Mouse (Mus musculus) heart, embryonic 13.5 days (tissue): ENCODE results near the gene Auts2. TPM values are rescaled to one million over a fixed set of nuclear protein-coding genes. Genes with fewer than 3 reads are reported as not detected.

ENCODE experiments used
- ATAC-seq: fragments of 200-750 bp; cut with Nextera tagmentation; 2 replicates; pipeline ENCODE4 v1.8.0; 2017; ENCODE audit warnings: moderate TSS enrichment; ENCODE audit not compliant: insufficient number of reproducible peaks, low FRiP score, low TSS enrichment; ENCODE audit errors: extremely low read depth
- H3K27ac ChIP-seq: fragments of 300-500 bp; sonication (generic); replicated peaks from 2 replicates; pipeline ENCODE4 v1.5.1; 2015; ENCODE audit warnings: moderate library complexity, mild to moderate bottlenecking, inconsistent platforms
- H3K27me3 ChIP-seq: fragments of 300-500 bp; sonication (generic); replicated peaks from 2 replicates; pipeline ENCODE4 v1.6.1; 2015; ENCODE audit warnings: mild to moderate bottlenecking, inconsistent platforms
- H3K36me3 ChIP-seq: fragments of 300-500 bp; sonication (generic); 2 replicates; pipeline ENCODE4 v1.6.1; 2015; ENCODE audit warnings: mild to moderate bottlenecking, inconsistent platforms
- H3K4me1 ChIP-seq: fragments of 300-500 bp; sonication (generic); 2 replicates; pipeline ENCODE4 v1.6.1; 2015; ENCODE audit warnings: inconsistent platforms
- H3K4me2 ChIP-seq: fragments of 300-500 bp; sonication (generic); 2 replicates; pipeline ENCODE4 v1.6.1; 2015; ENCODE audit warnings: inconsistent platforms, mild to moderate bottlenecking, moderate library complexity
- H3K4me3 ChIP-seq: fragments of 300-500 bp; sonication (generic); 2 replicates; pipeline ENCODE4 v1.5.1; 2015; ENCODE audit warnings: moderate library complexity, mild to moderate bottlenecking, inconsistent platforms
- H3K9ac ChIP-seq: fragments of 300-500 bp; sonication (generic); 2 replicates; pipeline ENCODE4 v1.6.1; 2015; ENCODE audit warnings: inconsistent platforms, mild to moderate bottlenecking, moderate library complexity
- H3K9me3 ChIP-seq: fragments of 300-500 bp; sonication (generic); 2 replicates; pipeline ENCODE4 v1.6.1; 2016; ENCODE audit warnings: inconsistent platforms
- WGBS: fragments of 180-500 bp; shearing (Covaris S2); methylation state at CpG from one replicate; pipeline ENCODE4 v1.1.7; 2015; ENCODE audit warnings: mixed read lengths; 5-methylcytosine and 5-hydroxymethylcytosine counted together
- polyA plus RNA-seq: library from polyadenylated mRNA; unstranded; fragments of >200 nt; fragmentation: Nextera tagmentation; extraction: Ambion mirVana; gene quantifications from 2 replicates; pipeline ENCODE4 v1.2.1, GENCODE M21; 2015

The Auts2 gene
- polyA plus RNA-seq, 1 experiment from 2014 or later = 13.8 TPM

DNA sequence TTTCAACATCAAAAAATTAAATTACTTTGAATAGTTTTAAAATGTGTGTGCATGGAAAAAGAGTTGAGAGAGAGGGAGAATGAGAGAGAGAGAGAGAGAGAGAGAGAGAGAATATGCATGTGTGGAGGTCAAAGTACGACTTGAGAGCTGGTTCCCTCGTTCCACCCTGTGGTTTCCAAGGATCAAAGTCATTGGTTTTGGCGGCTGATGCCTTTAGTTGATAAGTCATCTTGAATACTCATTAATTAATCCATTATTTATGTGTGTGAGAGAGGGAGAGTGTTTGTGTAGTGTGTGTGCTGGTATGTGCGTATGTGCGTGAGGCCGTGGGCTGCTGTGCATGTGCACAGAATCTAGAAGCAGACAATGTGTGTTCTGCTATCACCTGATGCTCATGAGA lies 898.8 kb downstream of the Auts2 start:
- H3K9ac ChIP-seq = no peak overlapping the region
- no peak overlapping the region for H3K4me3 ChIP-seq
- H3K27ac ChIP-seq = no peak overlapping the region
- 84% methylated on average over 6 of the region's 6 CpGs for WGBS
- H3K4me1 ChIP-seq = peaks cover 45% of the 10 kb centered on the region
- no peak overlapping the region for H3K4me2 ChIP-seq
- no peaks in the 10 kb centered on the region for H3K9me3 ChIP-seq
- H3K27me3 ChIP-seq = no peaks in the 10 kb centered on the region
- no peaks in the 10 kb centered on the region for H3K36me3 ChIP-seq
- ATAC-seq = no peak

DNA sequence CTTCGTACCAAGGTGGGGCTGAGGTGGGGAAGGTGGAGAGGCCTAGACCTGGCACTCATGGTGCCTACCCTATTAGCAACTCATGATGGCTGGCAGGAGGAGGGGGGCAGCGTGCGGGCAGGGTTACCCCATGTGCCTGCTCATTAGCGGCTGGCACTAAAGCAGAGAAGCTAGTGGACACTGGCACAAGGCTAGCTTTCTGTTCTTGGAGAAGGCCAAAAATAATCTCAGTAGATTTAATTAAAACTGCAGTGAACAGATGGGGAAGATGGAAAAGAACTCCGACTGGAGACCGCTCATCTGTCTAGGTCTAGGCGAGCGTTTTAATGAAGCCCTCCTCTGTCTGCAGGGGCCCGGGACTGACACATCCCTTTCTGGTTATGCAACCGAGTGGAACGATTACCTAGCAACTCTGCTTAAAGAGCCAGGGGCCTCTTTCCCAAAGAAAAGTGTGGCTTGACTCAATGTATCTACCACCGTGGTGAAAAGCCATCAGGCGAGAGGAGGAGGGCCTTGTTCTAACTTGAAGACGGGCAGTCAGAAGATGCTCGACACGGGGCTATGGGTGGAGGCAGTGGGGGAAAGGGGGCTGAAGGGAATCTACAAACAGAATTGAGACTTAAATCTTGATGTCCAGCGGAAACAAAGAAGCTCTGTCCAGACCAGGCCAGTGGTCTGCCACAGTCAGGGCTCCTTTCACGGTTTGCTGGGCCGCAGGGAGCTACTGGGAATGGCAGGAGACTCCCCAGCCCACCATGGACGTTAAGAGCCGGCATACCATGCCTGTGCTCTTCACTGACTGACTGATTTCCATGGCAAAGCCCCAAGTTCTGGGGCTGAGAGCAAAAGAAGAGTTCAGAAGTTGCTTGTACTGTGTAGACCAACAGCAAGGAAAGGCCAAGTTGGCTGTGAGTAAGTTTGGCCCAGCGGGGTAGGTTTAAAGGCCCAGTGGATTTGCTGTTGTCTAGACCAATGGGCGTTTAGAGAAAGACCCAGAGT lies 899.7 kb downstream of the Auts2 start:
- peak overlapping the region; percentile 70 for H3K27ac ChIP-seq
- no peak for ATAC-seq

DNA sequence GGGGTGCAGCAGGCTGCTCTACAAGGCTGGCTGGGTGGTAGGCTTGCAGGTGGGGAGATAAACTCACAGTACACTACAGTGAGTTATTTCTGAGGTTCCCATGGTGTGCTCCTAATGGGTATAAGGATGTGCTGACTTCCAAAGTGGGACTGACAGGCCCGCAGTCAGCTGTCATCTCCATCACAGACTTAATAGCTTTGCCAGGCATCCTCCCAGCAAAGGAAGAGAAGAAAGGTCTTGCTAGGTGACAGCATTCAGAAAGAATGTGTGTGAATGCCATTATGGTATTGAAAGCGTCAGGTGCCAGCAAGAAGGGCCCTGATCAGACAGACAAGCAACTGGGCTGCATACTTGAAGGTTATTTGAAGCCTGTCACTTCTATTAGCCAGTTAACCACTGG lies 900.4 kb downstream of the Auts2 start:
- Histone ChIP-seq H3K36me3 (no peaks in the 10 kb centered on the region), H3K27me3 (no peaks in the 10 kb centered on the region), H3K4me2 (no peak overlapping the region), H3K4me3 (no peak overlapping the region), H3K27ac (peak overlapping the region; percentile 70), H3K4me1 (peaks cover 30% of the 10 kb centered on the region), H3K9ac (no peak overlapping the region), H3K9me3 (no peaks in the 10 kb centered on the region)
- no peak for ATAC-seq
- 33% methylated on average over 2 of the region's 2 CpGs for WGBS

More for the DNA sequence above, 899.7 kb downstream of the Auts2 start:
- Histone ChIP-seq H3K27me3 (no peaks in the 10 kb centered on the region), H3K9me3 (no peaks in the 10 kb centered on the region), H3K4me1 (peaks cover 38% of the 10 kb centered on the region), H3K4me3 (no peak overlapping the region), H3K4me2 (no peak overlapping the region), H3K36me3 (no peaks in the 10 kb centered on the region), H3K9ac (no peak overlapping the region)
- 67% methylated on average over 23 of the region's 23 CpGs for WGBS

DNA sequence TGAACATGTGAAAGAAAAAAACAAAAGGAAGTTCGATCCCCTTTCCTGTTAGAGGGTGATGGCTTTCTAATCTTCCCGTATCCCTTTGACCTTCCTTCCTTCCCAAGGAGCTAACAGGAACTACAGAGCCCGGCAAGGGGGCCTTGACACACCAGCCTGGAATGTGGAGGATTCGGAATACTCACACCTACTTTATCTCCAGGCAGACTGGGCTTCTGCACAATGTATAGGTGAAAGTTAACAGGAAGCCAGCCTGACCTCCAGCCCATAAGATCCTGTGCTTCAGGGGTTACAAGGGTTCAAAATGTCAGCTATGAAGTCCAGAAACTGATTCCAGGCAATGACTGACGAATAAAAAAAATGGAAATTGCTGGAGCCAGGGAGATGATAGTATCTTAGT lies 906.7 kb downstream of the Auts2 start:
- Histone ChIP-seq H3K9ac (no peak overlapping the region), H3K4me3 (no peak overlapping the region), H3K9me3 (no peaks in the 10 kb centered on the region), H3K36me3 (no peaks in the 10 kb centered on the region), H3K4me2 (no peak overlapping the region), H3K27ac (no peak overlapping the region), H3K4me1 (peaks cover 22% of the 10 kb centered on the region), H3K27me3 (no peaks in the 10 kb centered on the region)
- WGBS = 28% methylated on average over 5 of the region's 5 CpGs
- ATAC-seq = no peak; the same call in 1 of the 2 replicates

DNA sequence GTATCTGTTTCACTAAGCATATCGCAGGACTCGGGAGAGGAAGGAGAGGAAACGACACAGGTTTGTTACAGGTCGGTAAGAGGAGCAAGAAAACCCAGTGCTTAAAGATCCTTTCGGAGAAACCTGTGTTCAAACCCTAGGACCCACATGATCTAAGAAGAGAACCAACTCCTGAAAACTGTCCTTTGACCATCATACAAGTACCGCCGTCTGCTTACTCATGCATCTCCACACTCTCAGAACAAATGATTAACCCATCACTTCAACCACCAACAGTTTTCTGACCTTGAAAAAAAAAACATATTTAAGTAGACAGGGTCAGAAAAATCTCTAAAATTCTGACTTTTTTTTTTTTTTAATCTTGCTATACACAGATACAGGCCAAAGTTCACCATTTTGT lies 908.4 kb downstream of the Auts2 start:
- Histone ChIP-seq H3K4me2 (no peak overlapping the region), H3K4me3 (no peak overlapping the region), H3K4me1 (peaks cover 33% of the 10 kb centered on the region), H3K36me3 (no peaks in the 10 kb centered on the region), H3K9me3 (no peaks in the 10 kb centered on the region), H3K27ac (no peak overlapping the region), H3K9ac (no peak overlapping the region), H3K27me3 (no peaks in the 10 kb centered on the region)
- WGBS = 81% methylated on average over 7 of the region's 7 CpGs
- ATAC-seq = no peak

DNA sequence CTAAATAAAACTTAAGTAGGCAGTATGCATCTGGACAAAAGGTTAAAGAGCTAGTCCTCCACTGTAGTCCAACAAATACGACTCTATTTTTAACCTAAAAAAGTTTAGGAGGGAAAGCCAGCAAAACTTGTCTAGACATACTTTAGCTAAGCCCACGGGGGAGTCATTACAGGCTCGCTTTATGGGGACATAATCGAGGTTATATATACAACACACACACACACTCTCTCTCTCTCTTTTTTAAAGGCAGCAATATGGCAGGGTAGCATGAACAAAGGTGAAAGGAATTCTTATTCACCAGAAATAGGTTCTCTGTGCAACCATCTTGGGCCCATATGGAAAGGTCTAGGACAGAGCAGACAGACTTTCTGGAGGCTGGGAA lies 911.2 kb downstream of the Auts2 start:
- no peaks in the 10 kb centered on the region for H3K36me3 ChIP-seq
- no peaks in the 10 kb centered on the region for H3K9me3 ChIP-seq
- peak overlapping the region; percentile 50; the same call in 1 of the 2 replicates for H3K9ac ChIP-seq
- H3K4me3 ChIP-seq = no peak overlapping the region
- no peaks in the 10 kb centered on the region for H3K27me3 ChIP-seq
- WGBS = 36% methylated on average over 4 of the region's 4 CpGs
- H3K27ac ChIP-seq = peak overlapping the region; percentile 56
- peaks cover 31% of the 10 kb centered on the region for H3K4me1 ChIP-seq
- H3K4me2 ChIP-seq = no peak overlapping the region
- no peak for ATAC-seq

DNA sequence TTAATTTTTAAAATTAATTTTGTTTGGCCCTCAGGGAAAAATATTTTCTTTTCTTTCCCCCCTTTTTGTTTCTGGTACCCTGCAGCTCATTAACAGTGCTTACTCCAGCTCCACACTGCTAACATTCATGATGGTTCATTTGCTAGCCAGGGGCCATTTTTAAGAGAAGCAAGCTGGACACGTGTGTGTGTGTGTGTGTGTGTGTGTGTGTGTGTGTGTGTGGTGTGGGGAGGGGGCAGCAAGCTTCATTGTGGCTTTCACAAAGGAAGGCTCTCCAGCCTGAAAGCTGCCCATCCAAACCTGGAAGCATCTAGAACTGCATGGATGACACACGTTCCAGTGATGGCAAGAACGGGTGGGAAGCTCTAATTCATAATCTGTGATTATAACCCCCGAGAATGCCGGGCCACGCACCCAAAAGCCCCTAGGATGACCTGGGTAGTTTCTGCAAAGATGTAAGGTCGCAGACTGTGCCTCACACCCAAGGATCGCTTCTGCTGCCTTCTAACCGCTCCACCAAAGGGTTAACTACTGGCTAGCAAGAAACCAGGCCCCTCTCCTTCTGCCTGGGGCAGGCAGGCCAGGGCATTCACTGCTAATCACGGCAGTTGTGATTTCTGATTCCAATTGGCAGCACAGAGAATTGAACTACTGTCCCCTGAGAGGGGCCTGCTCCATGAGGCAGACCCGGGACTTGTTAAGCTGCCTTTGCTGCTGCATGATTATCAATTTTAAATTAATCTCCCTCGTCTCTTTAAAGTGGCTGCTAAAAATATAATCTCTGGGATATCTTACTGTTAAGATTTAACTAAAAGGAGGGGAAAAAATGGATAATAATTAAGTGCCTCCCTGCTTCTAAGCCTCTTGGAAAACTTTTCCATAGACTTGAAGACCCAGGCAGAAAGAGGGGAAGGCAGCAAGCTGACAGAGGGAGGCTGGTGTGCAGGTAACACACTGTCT lies 911.8 kb downstream of the Auts2 start:
- H3K9me3 ChIP-seq = no peaks in the 10 kb centered on the region
- peak overlapping the region; percentile 56 for H3K27ac ChIP-seq
- 31% methylated on average over 12 of the region's 12 CpGs for WGBS
- ATAC-seq = no peak
- H3K36me3 ChIP-seq = no peaks in the 10 kb centered on the region
- H3K27me3 ChIP-seq = no peaks in the 10 kb centered on the region
- H3K9ac ChIP-seq = peak overlapping the region; percentile 50
- H3K4me2 ChIP-seq = no peak overlapping the region
- no peak overlapping the region for H3K4me3 ChIP-seq
- H3K4me1 ChIP-seq = peaks cover 25% of the 10 kb centered on the region

DNA sequence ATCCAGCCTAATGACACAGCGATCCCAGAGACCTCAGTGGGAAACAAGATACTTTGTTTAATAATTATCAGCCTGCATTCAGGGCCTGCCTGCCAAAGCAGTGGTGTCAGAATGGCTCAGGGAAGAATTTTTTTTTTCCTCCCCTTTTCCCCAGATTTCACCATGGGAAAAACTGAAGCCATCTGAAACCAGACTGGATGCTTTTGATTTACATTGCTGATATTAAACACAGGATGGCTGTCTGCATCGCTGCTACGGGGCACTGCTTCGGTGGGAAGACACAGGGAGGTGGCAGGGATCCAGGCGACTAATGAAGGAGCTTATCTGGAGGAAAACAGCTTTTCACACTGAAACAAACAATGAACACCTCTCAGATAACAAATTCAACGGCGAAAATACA lies 912.6 kb downstream of the Auts2 start:
- no peaks in the 10 kb centered on the region for H3K9me3 ChIP-seq
- no peak for ATAC-seq
- no peak overlapping the region for H3K9ac ChIP-seq
- H3K27ac ChIP-seq = no peak overlapping the region
- H3K4me2 ChIP-seq = no peak overlapping the region
- 29% methylated on average over 7 of the region's 7 CpGs for WGBS
- H3K36me3 ChIP-seq = no peaks in the 10 kb centered on the region
- H3K27me3 ChIP-seq = no peaks in the 10 kb centered on the region
- H3K4me3 ChIP-seq = no peak overlapping the region
- H3K4me1 ChIP-seq = peaks cover 22% of the 10 kb centered on the region

DNA sequence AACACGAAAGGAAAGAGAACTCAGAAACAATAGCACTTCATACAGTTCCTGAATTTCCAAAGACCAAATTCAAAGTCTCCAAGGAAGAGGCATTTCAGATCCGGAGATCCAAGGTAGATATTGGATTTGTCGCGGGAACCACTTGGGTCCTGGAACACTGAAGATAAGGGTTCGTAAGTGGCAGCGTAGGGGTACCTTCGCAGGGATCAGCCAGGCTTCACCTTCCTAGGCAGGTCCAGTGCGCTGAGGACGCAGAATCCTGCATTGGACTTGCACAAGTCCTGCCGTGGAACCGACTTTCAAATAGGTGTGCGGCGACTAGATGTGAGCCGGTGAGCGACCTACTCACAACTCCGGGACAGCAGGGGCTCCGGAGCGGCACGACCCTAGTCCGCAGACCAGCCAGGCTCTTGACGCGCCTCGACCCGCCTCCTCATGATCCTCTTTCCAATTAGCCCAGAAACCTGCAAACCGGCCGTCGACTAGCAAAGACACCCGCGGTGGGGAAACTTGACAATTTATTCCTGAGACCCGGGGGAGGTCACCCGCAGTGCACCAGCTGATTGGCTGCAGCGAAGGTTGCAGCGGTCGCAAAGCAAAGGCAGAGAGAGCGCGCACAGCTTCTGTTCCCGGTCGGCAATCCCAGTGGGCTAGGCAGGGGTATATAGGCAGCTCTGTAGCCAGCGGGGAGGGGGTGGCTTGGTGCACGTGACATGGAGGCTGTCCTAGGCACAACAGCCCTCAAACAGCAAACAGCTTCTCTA lies 926.8 kb downstream of the Auts2 start:
- WGBS = 1% methylated on average over 40 of the region's 40 CpGs
- peaks cover 41% of the 10 kb centered on the region for H3K27me3 ChIP-seq
- peaks cover 16% of the 10 kb centered on the region for H3K4me1 ChIP-seq
- no peaks in the 10 kb centered on the region for H3K36me3 ChIP-seq
- H3K27ac ChIP-seq = no peak overlapping the region
- H3K4me3 ChIP-seq = peak overlapping the region; percentile 54
- no peaks in the 10 kb centered on the region for H3K9me3 ChIP-seq
- H3K4me2 ChIP-seq = peak overlapping the region; percentile 85
- no peak; the same call in 1 of the 2 replicates for ATAC-seq
- H3K9ac ChIP-seq = peak overlapping the region; percentile 76

DNA sequence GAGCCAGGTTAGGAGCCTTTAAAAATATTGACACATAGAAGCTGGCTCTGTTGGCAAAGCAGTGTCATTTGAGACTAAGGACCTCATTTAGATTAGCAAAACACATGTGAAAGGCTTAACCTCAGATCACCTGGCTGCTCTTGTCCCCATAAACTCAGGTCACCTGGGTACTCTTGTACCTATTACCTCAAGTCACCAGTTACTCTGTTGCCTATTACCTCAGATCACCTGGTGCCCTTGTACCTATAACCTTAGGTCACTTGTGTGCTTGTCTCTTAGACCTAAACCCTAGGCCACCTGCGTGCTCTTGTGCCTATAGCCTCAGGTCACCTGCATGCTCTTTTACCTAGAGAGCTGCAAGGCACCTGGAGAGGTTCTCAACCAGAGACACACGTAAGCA lies 928.9 kb downstream of the Auts2 start:
- Histone ChIP-seq H3K36me3 (no peaks in the 10 kb centered on the region), H3K9me3 (no peaks in the 10 kb centered on the region), H3K4me3 (no peak overlapping the region), H3K27ac (no peak overlapping the region), H3K4me1 (peaks cover 16% of the 10 kb centered on the region), H3K9ac (no peak overlapping the region), H3K4me2 (no peak overlapping the region), H3K27me3 (peaks cover 38% of the 10 kb centered on the region)
- no peak for ATAC-seq
- 88% methylated on average over 2 of the region's 2 CpGs for WGBS

DNA sequence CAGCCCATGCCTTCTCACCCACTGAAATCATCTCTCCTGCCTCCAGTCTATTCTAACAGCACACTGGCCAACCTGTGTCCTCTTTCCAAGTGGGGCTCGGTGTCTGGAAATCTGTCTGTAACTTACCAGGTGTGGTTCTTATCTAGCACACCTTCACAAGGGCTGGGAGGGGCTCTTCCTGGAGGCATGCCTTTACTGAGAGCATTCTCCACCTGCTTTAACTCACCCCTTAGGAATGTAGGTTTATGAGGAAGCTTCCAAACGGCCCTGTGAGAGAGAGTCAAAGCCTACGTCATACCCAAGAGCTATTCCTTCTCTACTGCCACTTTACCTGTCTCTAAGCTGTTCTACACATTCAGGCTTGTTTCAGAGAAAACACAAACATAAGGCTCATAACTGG lies 929.8 kb downstream of the Auts2 start:
- H3K36me3 ChIP-seq = no peaks in the 10 kb centered on the region
- H3K9me3 ChIP-seq = no peaks in the 10 kb centered on the region
- H3K4me3 ChIP-seq = no peak overlapping the region
- H3K4me2 ChIP-seq = no peak overlapping the region
- H3K9ac ChIP-seq = no peak overlapping the region
- WGBS = 60% methylated on average over 3 of the region's 3 CpGs
- H3K27ac ChIP-seq = no peak overlapping the region
- H3K27me3 ChIP-seq = peaks cover 31% of the 10 kb centered on the region
- no peak for ATAC-seq
- peaks cover 16% of the 10 kb centered on the region for H3K4me1 ChIP-seq
